Mouse (Mus musculus) kidney, adult 2 months (tissue): ENCODE measurements at regions not wholly inside any gene's neighbourhood (a gene's known extent, or its start where the extent isn't known, plus 50 kb on each side); places are given as distances from the start of the nearest gene placed in this dataset.

Experiments used
- CTCF ChIP-seq: fragments of 200-500 bp; conservative IDR thresholded peaks from 2 replicates; pipeline ENCODE4 v1.5.1; 2011; ENCODE audit warnings: low read depth, mild to moderate bottlenecking, control low read depth, low read length, moderate library complexity, mixed read lengths; ENCODE audit not compliant: insufficient read depth, insufficient read length
- POLR2A ChIP-seq: fragments of 200-500 bp; IDR thresholded peaks from one replicate; pipeline ENCODE4 v1.6.1; 2011; ENCODE audit warnings: low read depth, low read length, control low read depth

DNA sequence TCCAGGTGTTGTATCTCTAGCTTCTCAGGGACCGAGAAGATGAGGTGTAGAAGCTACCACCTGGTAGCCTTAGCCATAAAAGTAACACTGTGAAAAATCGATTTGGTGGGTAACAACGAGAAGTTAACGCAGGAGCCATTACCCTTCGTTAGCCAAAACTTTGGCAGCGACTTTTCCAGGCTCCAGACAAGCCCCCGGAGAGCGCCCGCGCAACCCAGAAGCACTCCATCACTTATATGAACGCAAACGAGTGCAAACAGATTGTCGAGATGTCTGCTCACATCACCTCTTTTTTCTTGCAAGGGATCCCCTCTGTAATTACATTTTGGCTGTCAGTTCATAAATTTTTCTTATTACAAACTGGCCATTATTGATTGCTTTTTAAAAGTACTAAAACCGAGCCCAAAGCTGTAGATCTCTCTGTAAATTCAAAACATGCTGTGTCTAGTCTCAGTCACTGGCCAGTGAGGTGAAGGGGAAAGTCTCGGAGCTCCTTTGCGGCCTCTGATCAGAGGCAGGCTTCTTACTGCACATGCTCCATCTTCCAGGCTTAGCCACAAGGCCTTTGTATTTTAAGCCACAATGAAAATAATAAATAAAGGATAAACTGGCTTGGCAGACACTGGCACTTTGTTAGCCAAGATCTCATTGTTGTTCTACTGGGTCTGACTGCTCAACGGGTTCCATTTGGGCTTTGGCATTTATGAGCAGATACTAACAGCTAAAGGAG is 627.9 kb downstream of the Sox6 start:
- TF ChIP-seq CTCF (no peak), POLR2A (no peak)
